Mouse (Mus musculus): Measurements from ENCODE around the gene Bag5.

GRCm38 (mm10) chr12:111727956-111728355, 14.9 kb upstream of the Bag5 start:
- TF ChIP-seq CTCF (IDR thresholded peaks at IDR 0.05; ENCODE audit: low read depth) (no peak), EP300 (IDR thresholded peaks at IDR 0.05; ENCODE audit: low read depth) (no peak)

Data from liver, embryonic 14.5 days (tissue).